Mouse (Mus musculus) G1E-ER4 (cell line): Measurements from ENCODE around the gene Aldh3b3. TPM values are rescaled to one million over a fixed set of nuclear protein-coding genes. Genes with fewer than 3 reads are reported as not detected.

Source experiments
- GATA1 ChIP-seq: IDR thresholded peaks from one replicate; pipeline ENCODE4 v1.8.0; 2012; ENCODE audit warnings: low read length, inconsistent platforms
- polyA plus RNA-seq: library from polyadenylated mRNA; stranded (reverse); fragments of >175 nt; gene quantifications from 2 replicates; pipeline ENCODE4 v1.2.3, GENCODE M21; 2012

The Aldh3b3 gene
- polyA plus RNA-seq, 1 experiment = not detected

DNA sequence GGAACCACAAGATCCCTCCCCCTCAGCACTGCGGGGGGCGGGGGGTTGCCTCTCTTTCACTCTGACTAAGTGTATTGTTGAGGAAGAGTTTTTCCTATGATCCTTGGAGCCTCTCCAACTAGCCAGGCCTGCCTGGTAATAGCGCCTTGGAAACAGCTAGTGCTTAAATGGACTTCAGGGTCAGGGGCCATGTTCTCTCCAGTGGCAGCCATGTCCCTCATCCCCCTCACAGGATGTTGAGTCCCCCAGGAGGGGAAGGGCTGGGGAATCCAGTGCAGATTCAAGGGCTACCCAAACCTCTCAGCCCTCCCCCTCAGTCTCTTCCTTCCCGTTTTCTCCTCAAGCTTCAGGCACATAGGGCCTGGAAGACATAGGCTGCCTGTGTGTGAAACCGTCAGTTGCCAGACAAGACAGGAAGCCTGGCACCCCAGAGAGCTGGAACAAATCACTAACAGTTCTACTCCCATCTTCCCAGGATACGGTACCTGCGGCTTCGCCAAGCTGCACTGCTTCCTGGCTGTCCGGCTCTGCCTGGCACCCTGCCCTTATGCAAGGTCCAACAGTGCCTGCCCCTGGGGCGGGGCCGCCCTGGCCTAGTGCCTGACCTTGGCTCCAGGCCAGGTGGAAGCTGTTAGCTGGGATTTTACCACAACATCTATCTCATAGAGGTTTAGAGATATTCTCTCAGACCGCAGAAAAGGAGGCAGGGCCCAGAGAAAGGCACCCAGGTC lies 29.1 kb upstream of the Aldh3b3 start, which contains the start of gene Aldh3b1:
Gene Aldh3b1 (minus strand): TSS at position 598 of the 731 bp plus-strand sequence.
- no peak for TF ChIP-seq GATA1

DNA sequence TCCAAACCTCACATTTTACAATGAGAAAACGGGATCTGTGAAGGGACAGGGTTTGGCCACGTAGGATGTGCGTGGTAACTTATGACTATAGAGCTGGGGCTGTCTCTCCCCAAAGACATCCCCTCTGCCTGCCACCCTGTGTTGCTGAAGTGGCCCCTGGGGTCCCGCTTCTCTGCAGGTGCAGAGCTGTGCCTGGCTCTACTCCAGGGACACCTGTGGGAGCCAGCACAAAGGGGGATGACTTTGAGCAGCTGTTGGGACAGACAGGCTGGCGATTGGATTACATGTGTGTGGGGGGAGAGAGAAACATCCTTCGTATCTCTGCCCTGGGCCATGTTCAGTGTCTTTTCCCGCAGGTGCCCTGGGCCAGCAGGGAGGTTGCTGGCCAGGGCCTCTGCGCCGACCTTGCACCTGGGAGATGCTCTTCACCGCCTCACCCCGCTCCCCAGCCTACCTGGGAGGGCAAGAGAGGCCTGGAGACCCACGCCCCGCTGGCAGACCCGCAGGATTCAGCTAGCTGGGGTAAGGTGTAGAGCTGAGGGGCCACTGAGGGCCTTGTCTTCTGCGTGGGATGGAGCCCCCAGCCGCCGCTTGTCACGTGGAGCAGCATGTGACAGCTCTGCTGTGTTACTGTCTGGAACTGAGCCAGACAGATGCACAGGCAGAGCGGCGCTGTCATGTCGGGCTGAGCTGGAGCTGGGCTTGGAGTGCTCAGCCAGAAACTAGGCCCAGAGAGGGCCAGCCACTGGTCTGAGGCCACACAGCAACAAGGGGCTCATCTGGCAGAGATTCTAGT lies 28.0 kb upstream of the Aldh3b3 start:
- no peak for TF ChIP-seq GATA1

DNA sequence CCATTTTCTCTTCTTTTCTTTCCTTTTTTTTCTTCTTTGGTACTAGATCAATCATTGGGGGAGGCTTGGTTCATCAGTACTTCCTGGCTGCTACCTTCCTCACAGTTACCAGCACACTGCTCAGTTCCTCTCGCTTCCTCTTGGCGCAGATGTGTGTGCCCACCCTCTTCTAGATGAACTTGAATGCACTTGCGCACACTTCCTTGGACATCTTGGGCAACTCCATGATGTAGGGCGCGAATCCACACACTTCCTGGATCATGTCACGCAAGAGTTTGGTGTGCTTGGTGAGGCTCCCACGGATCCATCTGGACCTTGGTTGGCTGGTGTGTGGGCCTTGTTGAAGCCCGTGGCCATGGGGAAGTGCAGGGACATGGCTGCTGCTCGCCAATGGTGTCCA lies 26.7 kb upstream of the Aldh3b3 start:
- TF ChIP-seq GATA1 = no peak

DNA sequence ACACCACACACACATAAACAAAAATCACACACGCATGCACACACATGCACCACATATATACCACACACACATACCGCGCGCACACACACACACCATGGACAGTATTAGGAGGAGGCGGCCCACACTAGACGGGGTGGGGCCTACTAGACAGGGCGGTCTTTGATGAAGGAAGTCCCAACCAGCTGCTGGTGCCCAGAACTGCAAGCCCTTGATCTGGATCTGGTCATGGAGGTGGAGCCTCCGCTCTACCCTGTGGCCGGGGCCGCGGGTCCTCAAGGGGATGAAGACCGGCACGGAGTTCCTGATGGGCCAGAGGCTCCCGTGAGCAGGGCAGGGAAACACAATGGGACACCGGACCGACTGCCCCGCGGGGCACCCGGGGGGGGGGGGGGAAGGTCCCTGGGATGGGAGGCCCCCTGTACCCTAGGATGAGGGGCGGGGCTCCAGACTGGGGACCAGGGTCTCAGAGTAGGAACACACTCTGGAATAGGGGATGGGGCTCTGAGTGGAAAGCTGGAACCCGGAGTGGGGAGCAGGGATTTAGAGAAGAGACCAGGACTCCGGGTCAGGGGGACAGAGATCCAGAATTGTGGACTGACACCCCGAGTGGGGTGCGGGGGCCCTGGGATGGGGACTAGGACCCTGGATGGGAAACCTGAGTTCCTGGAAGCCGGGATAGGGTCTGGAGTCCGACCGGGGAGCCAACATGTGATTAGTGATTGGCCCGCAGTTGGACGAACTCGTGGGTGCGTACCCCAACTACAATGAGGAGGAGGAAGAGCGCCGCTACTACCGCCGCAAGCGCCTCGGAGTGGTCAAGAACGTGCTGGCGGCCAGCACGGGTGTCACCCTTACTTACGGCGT lies 23.2 kb upstream of the Aldh3b3 start, which contains the start of gene Unc93b1:
Gene Unc93b1 (plus strand): TSS at position 155 of the 864 bp plus-strand sequence.
- TF ChIP-seq GATA1 = no peak

DNA sequence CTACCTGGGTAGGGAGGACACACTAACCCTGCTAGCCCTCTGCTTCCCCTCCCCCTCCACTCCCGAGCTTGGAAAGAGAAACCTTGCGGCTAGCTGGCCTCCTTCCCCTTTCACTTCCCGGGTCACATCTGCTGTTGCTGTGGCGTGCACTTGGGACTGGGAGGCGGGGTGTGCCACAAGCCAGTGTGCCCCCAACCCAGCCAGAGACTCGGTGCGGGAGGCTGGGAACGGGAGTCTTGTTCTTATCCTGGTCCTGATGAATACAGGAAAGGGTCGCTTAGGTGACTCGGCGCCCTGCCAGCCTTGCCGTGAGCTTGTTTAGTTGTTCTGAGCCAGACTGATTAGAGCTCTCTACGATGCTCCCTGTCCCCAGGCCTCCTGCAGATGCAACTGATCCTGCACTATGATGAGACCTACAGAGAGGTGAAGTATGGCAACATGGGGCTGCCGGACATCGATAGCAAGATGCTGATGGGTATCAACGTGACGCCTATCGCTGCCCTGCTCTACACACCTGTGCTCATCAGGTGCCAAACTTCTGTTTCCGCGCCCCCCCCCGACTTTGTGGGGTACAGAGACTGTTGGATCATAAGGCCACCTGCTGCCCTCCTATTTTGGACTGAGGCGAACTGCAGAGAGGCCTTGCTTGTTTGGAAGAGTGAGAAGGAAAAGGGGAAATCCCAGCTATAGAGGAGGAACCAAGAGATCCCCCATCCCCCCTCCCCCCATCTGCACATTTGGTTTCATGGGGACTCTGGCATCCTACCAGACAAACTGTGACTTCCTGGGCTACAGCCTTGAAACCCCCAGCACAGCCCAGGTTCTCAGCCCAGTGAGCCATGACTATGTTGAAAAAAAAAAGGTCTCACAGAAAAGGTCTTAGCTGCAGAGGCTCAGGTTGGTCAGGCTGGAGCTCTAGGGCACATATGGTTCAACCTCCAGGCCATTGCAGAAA lies 22.3 kb upstream of the Aldh3b3 start:
- no peak for TF ChIP-seq GATA1

DNA sequence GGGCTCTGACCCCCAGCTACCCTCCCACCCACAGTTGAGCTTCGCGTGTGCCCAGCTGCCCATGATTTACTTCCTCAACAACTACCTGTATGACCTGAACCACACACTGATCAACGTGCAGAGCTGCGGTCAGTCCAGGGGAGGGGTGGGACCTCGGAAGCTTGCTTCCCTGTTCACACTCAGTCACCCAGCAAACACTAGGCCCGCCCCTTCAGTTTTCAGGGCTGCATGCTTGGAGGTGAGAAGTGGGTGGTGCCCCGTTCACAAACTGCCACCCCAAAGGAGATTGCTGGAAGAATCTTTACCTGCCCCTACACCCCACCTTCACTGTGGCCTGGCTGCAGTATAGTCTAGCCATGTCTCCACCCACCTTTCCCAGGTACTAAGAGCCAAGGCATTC lies 16.1 kb upstream of the Aldh3b3 start:
- TF ChIP-seq GATA1 = no peak

DNA sequence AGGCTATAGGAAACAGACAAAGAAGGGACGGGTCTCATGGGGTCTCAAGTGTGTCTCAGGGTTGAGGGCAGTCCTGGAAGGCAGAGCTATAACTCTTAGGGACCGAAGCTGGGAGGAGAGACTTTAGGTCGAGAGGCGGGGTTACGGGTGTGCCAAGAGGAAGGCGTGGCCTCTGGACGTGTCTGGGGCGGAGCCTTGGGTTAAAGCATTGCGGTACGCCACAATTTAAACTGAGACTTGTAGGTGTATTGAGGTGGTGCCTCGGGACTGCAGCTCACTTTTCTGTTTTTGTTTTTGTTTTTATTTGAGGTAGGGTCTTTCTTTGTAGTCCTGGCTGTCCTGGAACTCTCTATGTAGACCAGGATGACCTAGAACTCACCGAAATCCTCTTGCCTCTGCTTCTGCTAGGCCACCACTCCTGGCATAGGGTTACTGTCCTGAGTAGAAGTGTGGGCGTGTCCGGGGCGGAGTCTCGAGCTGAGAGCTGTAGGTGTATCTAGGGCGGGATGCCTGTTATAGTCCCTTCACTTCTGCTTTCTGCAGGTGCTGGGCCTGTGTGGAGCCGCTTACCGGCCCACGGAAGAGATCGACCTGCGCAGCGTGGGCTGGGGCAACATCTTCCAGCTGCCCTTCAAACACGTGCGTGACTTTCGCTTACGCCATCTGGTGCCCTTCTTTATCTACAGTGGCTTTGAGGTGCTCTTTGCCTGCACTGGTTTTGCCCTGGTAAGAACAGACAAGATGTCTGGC lies 15.3 kb upstream of the Aldh3b3 start:
- no peak for TF ChIP-seq GATA1

DNA sequence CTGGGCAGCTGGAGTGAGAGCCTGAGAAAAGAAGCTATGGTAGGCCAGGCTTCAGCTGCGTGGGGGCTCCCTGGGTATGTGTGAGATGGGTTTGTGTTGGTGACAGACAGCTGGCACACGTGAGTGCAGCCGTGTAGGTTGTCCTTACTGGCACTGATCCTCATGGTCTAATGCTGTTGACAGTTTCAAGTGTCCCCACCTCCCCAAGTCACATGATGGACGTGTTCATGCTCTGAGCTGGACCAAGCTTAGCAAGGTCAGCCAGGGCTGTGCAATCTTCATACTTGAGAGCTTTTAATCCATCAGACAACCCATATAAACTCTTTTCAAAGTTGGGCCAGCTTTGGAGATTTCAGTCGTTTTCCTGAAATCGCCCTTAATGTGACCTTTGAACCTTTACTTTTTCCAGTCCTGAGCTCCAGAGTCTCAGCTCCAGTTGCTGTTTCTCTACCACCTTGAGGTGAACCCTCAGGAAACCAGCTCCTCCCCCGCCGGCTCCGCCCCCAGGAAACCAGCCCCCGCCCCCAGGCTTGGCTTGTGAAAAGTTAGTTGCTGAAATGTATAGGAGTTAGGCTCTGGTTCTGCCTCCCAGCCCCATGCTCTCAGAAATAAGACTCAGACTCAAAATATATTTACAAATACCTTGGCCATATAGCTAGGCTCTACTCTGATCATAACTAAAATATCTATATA lies 12.4 kb upstream of the Aldh3b3 start:
- no peak for TF ChIP-seq GATA1

DNA sequence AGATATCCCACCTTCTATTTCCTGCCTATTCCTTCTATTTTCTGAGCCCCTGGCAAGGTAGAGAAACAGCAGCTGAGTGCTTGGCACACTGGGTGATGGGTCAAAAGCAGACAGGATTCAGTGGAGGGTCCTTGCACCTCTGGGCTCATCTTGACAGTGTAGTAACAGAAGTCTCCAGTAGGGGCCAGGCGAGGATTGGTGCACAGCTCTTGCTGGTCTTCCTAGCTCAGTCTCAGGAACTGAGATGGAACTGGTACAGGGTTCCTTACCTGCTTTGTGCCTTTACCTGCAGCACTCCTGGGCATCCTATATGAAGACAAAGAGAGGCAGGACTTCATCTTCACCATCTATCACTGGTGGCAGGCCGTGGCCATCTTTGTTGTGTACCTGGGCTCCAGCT lies 11.7 kb upstream of the Aldh3b3 start:
- TF ChIP-seq GATA1 = no peak

DNA sequence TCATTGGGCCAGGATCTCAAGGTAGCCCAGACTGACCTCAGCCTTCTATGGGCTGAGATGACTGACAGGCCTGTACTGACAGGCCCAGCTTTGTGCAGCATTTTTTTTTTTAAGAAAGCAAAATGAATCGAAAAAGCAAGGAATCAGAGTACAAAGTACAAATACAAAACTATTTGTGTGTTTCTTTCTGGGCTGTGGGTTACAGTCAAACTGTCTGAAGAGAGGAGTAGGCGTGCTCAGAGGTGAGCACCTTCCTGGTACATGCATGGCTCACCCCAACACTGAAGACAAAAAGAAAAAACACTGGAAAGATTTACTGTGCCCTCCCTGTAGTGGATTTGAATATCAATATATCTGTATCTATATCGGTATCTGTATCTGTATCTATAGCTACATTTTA lies 10.6 kb upstream of the Aldh3b3 start:
- no peak for TF ChIP-seq GATA1

DNA sequence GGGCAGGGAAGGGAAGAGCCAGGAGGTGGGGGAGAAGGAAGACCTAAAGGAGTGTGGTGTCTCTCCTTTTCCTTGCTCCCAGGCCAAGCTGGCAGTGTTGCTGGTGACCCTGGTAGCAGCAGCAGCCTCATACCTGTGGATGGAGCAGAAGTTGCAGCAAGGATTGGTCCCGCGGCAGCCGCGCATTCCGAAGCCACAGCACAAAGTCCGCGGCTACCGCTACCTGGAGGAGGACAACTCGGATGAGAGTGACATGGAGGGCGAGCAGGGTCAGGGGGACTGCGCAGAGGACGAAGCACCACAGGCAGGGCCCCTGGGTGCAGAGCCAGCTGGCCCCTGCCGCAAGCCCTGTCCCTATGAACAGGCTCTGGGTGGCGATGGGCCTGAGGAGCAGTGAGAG lies 9.9 kb upstream of the Aldh3b3 start:
- TF ChIP-seq GATA1 = no peak

DNA sequence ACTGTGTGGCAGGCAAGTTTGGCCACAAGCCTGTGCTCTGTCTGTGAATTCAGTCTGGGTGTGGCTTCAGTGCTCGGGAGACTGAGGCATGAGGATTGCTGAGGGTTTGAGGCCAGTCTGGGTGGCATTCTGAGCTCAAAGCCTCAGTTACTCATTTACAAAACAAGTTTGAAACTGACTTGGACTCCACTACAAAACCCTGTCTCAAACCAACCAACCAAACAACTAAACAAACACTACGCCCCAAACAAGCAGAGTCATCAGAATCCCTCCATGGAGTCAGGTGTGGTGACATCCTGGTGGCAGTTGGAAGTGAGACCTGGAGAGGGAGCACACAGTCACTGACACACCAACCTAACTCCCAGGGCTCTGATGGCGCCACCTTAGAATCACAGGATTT lies 8.1 kb upstream of the Aldh3b3 start:
- TF ChIP-seq GATA1 = no peak

DNA sequence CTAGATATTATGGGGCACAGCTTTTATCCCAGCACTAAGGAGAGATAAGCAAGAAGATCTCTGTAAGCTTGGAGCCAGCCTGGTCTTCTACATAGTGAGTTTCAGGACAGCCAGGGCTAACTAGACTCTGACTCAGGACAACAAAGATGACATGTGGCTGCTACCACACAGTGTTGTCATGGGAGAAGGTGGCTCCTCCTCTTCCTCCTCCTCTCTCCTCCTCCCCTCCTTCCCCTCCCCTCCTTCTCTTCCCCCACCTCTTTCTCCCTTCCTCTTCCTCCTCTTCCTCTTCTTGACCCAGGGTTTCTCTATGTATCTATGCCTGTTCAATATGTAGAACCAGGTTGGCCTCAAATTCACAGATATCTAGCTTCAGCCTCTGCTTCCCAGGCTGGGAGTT lies 7.0 kb upstream of the Aldh3b3 start:
- no peak for TF ChIP-seq GATA1
